Mouse (Mus musculus) limb, embryonic 13.5 days (tissue): ENCODE results near the gene Pop5. TPM values are rescaled to one million over a fixed set of nuclear protein-coding genes. Genes with fewer than 3 reads are reported as not detected.

ENCODE experiments used
- ATAC-seq: fragments of 200-750 bp; cut with Nextera tagmentation; 2 replicates; pipeline ENCODE4 v1.8.0; 2017; ENCODE audit warnings: low read depth, moderate number of reproducible peaks, moderate TSS enrichment; ENCODE audit not compliant: low FRiP score
- H3K27ac ChIP-seq: fragments of 300-500 bp; sonication (generic); 2 replicates; pipeline ENCODE4 v1.5.1; 2015; ENCODE audit warnings: inconsistent platforms, mild to moderate bottlenecking, moderate library complexity
- H3K27me3 ChIP-seq: fragments of 300-500 bp; sonication (generic); 2 replicates; pipeline ENCODE4 v1.6.1; 2015; ENCODE audit warnings: mild to moderate bottlenecking, inconsistent platforms
- H3K36me3 ChIP-seq: fragments of 300-500 bp; sonication (generic); 2 replicates; pipeline ENCODE4 v1.6.1; 2015; ENCODE audit warnings: inconsistent platforms, mild to moderate bottlenecking, moderate library complexity
- H3K4me1 ChIP-seq: fragments of 300-500 bp; sonication (generic); 2 replicates; pipeline ENCODE4 v1.6.1; 2015; ENCODE audit warnings: inconsistent platforms
- H3K4me2 ChIP-seq: fragments of 300-500 bp; sonication (generic); replicated peaks from 2 replicates; pipeline ENCODE4 v1.6.1; 2015; ENCODE audit warnings: inconsistent platforms, mild to moderate bottlenecking, moderate library complexity
- H3K4me3 ChIP-seq: fragments of 300-500 bp; sonication (generic); 2 replicates; pipeline ENCODE4 v1.5.1; 2015; ENCODE audit warnings: moderate library complexity, mild to moderate bottlenecking, inconsistent platforms
- H3K9ac ChIP-seq: fragments of 300-500 bp; sonication (generic); 2 replicates; pipeline ENCODE4 v1.6.1; 2015; ENCODE audit warnings: mild to moderate bottlenecking, inconsistent platforms
- H3K9me3 ChIP-seq: fragments of 300-500 bp; sonication (generic); 2 replicates; pipeline ENCODE4 v1.6.1; 2016; ENCODE audit warnings: inconsistent platforms
- WGBS: fragments of 180-500 bp; shearing (Covaris S2); methylation state at CpG from one replicate; pipeline ENCODE4 v1.1.7; 2015; 5-methylcytosine and 5-hydroxymethylcytosine counted together
- polyA plus RNA-seq: library from polyadenylated mRNA; unstranded; fragments of >200 nt; fragmentation: Nextera tagmentation; extraction: Ambion mirVana; gene quantifications from 2 replicates; pipeline ENCODE4 v1.2.1, GENCODE M21; 2015

Pop5 gene
- polyA plus RNA-seq, 1 experiment from 2014 or later = 93.9 TPM

DNA sequence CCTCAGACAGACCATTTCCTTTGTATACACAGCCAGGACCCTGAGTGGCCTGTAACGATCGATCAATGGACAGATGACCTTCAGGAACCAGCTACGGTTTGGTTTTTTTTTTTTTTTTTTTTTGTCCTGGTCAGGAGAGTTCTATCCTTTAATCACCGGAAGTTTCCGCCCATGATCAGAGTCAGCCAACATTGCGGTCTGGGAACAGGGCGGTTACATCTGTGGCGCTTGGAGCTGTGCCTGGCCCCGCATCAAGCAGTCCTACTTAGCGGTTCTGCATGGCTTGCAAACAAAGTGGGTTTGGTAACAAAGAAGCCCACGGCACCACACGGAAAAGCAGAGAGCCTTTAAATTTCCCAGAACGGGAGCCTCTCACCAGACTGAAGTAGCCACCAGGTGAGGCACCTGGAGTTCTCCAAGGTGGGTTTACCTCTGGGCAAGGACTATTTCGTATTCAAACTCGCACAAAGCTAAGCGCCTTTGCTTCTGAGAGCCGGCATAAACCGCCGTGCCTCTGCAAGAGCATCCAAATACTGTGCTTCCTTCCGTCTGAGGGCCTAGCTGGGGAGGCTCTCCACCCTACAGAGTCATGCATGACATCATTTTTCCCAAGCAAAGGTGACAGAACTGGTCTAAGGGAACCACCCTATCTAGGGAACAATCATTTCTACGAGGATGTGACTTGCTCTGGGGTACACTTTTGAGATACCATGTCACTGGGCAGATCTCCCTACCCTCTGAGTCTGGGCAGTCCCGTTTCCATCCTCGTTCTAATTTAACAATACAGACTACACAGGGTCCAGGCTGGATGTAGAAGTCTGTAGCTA, 31.7 kb upstream of the Pop5 start:
- ATAC-seq = 0 out of 2 replicates have a peak, but pooled peaks have one; percentile 32

DNA sequence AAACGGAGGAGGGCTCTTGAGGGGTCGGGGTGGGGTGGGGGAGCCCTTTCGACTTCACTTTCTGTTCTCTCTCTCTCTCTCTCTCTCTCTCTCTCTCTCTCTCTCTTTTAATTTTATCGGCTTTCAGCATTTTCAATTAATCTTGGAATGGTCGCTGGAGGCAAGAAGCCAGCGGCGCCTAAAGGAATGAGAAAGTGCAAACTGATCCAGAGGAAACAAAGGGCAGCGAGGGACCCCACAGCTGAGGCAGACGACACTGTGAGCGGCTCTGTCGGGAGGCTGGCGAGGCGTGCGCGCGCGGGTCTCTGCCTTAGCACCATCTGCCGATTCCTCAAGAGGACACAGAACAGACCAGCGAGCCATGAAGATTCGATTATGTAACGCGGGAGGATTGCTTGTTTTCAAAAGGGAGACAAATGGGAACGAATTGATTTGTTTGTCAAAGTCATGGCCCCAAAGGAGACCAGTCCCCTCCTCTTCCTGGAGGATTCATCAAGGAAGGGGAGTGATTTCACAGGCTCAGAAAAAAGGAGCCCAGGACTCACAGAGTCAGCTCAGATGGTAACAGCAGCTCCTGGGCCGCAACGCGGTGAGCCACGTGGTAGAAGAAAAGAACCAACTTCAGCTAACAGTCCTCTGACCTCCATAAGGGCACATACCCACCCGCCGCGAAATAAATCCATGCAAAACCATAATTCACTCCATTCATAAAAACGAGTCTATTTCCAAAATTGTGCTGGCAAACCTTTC, 30.9 kb upstream of the Pop5 start:
- Histone ChIP-seq H3K27me3 (peaks cover 18% of the 10 kb centered on the region; the same call in 1 of the 2 replicates), H3K27ac (no peak overlapping the region), H3K4me2 (peak overlapping the region; percentile 64), H3K9ac (peak overlapping the region; percentile 59), H3K4me1 (peaks cover 21% of the 10 kb centered on the region), H3K36me3 (no peaks in the 10 kb centered on the region), H3K9me3 (no peaks in the 10 kb centered on the region), H3K4me3 (peak overlapping the region; percentile 37)
- 0 out of 2 replicates have a peak, but pooled peaks have one; percentile 44 for ATAC-seq
- 4% methylated on average over 31 of the region's 31 CpGs for WGBS

More for the DNA sequence above, 31.7 kb upstream of the Pop5 start:
- H3K9me3 ChIP-seq = no peaks in the 10 kb centered on the region
- peaks cover 21% of the 10 kb centered on the region for H3K4me1 ChIP-seq
- peak overlapping the region; percentile 59 for H3K9ac ChIP-seq
- H3K27ac ChIP-seq = no peak overlapping the region
- H3K4me2 ChIP-seq = peak overlapping the region; percentile 64
- H3K4me3 ChIP-seq = peak overlapping the region; percentile 37
- 22% methylated on average over 23 of the region's 23 CpGs for WGBS
- peaks cover 18% of the 10 kb centered on the region; the same call in 1 of the 2 replicates for H3K27me3 ChIP-seq
- H3K36me3 ChIP-seq = no peaks in the 10 kb centered on the region

DNA sequence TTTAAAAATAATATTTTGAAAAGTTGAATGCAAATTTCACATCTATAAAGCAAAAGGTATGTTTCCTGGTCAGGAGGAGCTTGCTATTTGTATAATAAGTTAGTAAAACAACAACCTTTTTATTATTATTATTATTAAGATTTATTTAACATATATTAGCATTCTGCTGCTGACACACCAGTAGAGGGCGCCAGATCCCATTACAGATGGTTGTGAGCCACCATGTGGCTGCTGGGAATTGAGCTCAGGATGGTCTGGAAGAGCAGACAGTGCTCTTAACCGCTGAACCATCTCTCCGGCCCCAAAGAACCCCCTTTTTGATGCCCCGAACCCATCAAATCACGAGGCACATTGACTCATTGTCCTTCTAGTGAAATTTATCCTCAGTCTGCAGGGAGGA, 28.4 kb upstream of the Pop5 start:
- Histone ChIP-seq H3K27ac (no peak overlapping the region), H3K9ac (no peak overlapping the region), H3K4me1 (peaks cover 21% of the 10 kb centered on the region), H3K36me3 (no peaks in the 10 kb centered on the region), H3K4me3 (no peak overlapping the region), H3K4me2 (no peak overlapping the region), H3K9me3 (no peaks in the 10 kb centered on the region), H3K27me3 (peaks cover 18% of the 10 kb centered on the region; the same call in 1 of the 2 replicates)
- 58% methylated on average over 5 of the region's 5 CpGs for WGBS
- ATAC-seq = no peak

DNA sequence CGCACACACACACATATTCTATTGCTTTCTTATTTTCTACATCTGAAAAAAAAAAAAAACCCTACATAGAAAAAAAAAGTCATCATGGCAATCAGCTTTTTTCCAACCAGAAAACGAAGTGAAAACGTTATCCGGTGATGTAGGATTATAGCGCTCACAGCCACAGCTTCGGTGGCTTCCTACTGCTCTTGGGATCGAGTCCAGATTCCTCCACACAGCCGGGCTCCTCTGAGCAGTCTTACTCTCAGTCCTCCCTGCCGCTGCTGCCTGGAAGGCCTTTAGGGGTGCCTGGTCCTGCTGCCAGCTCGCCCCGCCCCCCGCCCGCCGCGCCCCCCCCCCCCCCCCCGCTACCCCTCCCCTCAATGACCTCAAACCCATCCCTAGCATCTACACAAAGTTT, 27.7 kb upstream of the Pop5 start:
- Histone ChIP-seq H3K4me3 (no peak overlapping the region), H3K36me3 (no peaks in the 10 kb centered on the region), H3K9me3 (no peaks in the 10 kb centered on the region), H3K4me1 (peaks cover 21% of the 10 kb centered on the region), H3K27ac (no peak overlapping the region), H3K27me3 (peaks cover 18% of the 10 kb centered on the region; the same call in 1 of the 2 replicates), H3K9ac (no peak overlapping the region), H3K4me2 (0 out of 2 replicates have a peak overlapping the region, but pooled peaks have one; percentile 9)
- WGBS = 9% methylated on average over 12 of the region's 16 CpGs
- ATAC-seq = no peak

DNA sequence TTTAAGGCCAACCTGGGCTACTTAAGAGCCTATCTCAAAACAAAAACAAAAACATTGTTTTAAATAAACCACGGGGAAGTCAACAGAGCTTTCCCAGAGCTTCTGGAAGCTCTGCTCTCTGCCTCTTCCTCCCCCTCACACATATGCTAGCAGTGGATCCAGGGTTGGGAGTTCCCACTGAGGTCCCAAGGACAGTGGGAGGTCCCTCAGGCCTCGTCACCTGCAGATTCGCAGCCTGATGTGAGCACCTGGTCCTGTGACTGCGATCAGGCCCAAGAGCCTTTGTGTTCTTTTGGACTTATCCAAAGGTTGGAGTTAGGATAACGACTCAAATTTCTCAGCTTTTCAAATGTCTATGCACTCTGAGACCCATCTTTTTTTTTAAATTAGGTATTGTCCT, 27.0 kb upstream of the Pop5 start:
- no peak for ATAC-seq
- Histone ChIP-seq H3K9me3 (no peaks in the 10 kb centered on the region), H3K9ac (no peak overlapping the region)

DNA sequence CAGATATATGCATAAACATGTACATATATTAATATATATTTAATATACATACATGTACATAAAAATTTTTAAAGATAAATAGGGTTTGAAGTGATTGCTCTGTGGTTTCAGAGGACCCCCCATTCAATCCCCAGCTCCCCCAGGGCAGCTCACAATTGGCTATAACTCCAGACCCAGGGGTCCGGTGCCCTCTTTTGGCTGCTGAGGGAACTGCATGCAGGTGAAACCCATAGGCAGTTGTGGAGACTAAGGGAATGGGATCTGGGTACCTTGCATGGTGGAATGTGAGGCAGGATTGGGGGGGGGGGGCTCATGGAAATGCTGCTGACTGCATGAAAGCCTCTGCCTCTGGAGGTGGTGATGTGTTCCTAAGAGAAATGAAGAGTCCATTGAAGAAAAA, 25.3 kb upstream of the Pop5 start:
- no peaks in the 10 kb centered on the region for H3K36me3 ChIP-seq
- no peak overlapping the region for H3K27ac ChIP-seq
- 11% methylated on average over 1 of the region's 1 CpGs for WGBS
- ATAC-seq = no peak
- peaks cover 9% of the 10 kb centered on the region for H3K4me1 ChIP-seq
- peaks cover 11% of the 10 kb centered on the region for H3K27me3 ChIP-seq
- H3K9me3 ChIP-seq = no peaks in the 10 kb centered on the region
- H3K4me2 ChIP-seq = no peak overlapping the region
- no peak overlapping the region for H3K9ac ChIP-seq
- no peak overlapping the region for H3K4me3 ChIP-seq

More for the DNA sequence above, 27.0 kb upstream of the Pop5 start:
- Histone ChIP-seq H3K27me3 (peaks cover 16% of the 10 kb centered on the region; the same call in 1 of the 2 replicates), H3K4me2 (no peak overlapping the region), H3K27ac (no peak overlapping the region), H3K36me3 (no peaks in the 10 kb centered on the region), H3K4me1 (peaks cover 21% of the 10 kb centered on the region), H3K4me3 (no peak overlapping the region)
- WGBS = 53% methylated on average over 5 of the region's 5 CpGs

DNA sequence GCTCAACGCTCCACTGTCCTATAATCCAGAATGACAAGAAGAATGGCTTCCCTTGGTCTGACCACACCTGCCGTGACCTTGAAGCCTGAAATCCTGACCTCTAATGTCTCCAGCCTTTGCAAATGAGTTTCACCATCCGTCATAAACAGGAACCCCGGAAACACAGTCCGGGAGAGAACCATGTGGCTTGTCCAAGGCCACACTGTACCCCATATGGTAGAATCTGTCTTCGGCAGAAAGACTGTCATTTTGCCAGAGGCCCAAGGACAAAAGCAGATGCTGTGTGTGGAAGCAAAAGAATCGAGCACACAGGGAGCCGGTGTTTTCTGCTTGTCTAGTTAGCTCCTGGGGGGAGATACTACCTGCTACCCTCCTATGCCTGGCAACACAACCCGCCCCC, 23.2 kb upstream of the Pop5 start:
- H3K9ac ChIP-seq = no peak overlapping the region
- WGBS = 81% methylated on average over 9 of the region's 9 CpGs
- ATAC-seq = no peak
- no peaks in the 10 kb centered on the region for H3K9me3 ChIP-seq
- peaks cover 17% of the 10 kb centered on the region; the same call in 1 of the 2 replicates for H3K27me3 ChIP-seq
- H3K4me2 ChIP-seq = no peak overlapping the region
- peaks cover 15% of the 10 kb centered on the region for H3K4me1 ChIP-seq
- no peak overlapping the region for H3K27ac ChIP-seq
- H3K4me3 ChIP-seq = no peak overlapping the region
- H3K36me3 ChIP-seq = no peaks in the 10 kb centered on the region

DNA sequence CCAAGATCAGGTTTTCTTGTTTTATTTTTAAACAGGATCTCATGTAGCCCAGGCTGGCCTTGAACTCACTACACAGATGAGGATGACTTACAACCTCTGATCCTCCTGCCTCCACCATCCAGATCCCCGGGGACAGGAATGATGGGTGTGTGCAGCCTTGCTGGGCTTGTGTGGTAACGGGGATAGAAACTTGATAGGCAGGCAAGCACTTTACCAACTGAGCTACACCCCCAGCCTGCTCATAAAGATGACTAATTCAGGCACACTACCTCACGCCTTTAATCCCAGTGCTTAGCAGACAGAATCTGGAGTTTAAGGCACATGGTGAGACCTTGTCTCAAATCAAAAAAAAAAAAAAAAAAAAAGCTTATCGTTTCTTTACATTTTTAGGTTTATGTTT, 22.8 kb upstream of the Pop5 start:
- Histone ChIP-seq H3K9ac (no peak overlapping the region), H3K27me3 (peaks cover 17% of the 10 kb centered on the region; the same call in 1 of the 2 replicates), H3K4me3 (no peak overlapping the region), H3K4me1 (peaks cover 15% of the 10 kb centered on the region), H3K9me3 (no peaks in the 10 kb centered on the region), H3K4me2 (no peak overlapping the region), H3K36me3 (no peaks in the 10 kb centered on the region), H3K27ac (no peak overlapping the region)
- no peak for ATAC-seq
- WGBS = 43% methylated on average over 4 of the region's 4 CpGs

DNA sequence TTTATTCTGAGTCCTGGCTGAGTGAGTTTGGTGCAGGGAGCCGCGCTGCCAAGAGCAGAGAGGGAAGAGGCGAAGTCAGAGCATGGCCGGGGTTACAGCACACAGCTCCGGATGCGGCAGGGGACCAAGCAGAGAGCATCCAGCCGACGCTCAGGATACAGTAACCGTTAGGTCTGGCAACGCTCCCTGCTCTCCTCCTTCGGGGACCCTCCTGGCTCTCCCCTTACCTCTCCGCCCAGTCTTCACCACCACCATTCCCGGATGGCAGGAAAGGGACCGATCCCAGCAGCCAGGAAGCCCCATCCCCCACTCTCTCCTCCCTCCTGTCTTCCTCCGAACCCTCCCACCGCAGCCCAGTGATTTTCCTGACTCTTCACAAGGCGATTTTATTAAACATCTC, 20.8 kb upstream of the Pop5 start:
- Histone ChIP-seq H3K27me3 (peaks cover 17% of the 10 kb centered on the region; the same call in 1 of the 2 replicates), H3K4me3 (peak overlapping the region; percentile 48), H3K36me3 (no peaks in the 10 kb centered on the region), H3K27ac (no peak overlapping the region), H3K4me1 (peaks cover 10% of the 10 kb centered on the region), H3K9me3 (no peaks in the 10 kb centered on the region), H3K9ac (peak overlapping the region; percentile 64), H3K4me2 (peak overlapping the region; percentile 69)
- under 1% methylated on average over 17 of the region's 17 CpGs for WGBS
- ATAC-seq = peak; percentile 69

DNA sequence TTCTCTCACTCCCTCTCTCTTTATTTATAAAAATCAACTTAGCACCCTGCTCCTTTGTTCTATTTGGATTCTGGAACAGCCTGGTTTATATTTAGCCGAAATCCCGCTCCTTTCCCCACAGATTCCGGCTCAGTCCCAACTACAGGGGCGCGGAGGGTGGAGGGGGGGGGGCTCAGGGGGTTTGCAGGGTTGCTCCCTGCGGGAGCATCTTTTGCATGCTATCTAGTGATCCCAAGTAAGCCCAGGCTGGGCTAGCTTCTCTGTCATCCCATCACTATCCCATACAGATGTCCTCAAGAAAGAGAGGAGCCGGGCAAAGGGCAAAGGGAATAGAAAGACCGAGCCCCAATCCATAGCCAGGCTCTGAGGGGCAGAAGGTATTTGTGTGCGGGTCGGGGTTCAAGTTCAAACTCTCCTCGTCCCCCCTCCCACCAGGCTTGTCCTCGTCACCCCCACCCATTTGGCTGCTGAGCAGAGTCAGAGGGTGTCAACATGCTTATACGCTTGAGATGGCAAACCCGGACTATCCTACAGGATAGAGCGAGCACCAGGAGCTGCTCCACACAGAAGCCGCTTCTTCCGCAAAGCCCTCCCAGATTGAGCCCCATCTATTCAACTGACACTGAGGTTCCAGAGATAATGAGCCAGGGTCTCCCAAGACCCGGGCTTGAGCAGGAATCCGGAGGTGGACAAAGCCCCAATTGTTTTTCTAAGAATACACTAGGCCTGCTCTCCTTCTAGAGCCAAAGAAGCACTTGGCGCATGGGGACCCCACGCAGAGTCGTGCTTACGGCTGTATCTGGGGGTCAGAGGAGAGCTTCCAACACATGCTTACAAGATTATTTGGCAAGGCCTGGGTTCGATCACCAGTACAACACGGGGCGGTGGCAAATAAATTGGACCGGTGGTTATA, 20.1 kb upstream of the Pop5 start:
- H3K4me2 ChIP-seq = peak overlapping the region; percentile 69
- ATAC-seq = peak; percentile 17; the same call in 1 of the 2 replicates
- 24% methylated on average over 27 of the region's 27 CpGs for WGBS

DNA sequence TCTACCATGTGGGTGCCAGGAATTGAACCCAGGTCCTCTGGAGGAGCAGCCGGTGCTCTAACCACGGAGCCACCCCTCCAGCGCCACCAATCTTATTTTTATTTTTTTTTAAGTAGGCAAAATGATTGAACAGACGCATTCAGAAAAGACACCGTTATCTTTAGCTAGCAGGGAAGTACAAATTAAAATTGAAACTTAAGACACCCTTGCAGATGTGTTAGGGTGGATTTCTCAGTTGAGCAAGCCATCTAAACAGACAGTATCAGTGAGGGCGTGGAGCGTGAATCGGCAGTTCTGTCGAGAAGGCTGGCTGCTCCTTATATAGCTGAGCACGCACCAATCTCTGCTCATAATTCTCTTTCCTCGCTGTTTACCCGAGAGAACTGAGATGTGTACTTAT, 17.6 kb upstream of the Pop5 start:
- Histone ChIP-seq H3K4me2 (no peak overlapping the region), H3K4me1 (peaks cover 18% of the 10 kb centered on the region), H3K9ac (no peak overlapping the region), H3K4me3 (no peak overlapping the region), H3K27ac (no peak overlapping the region), H3K27me3 (peaks cover 17% of the 10 kb centered on the region; the same call in 1 of the 2 replicates), H3K36me3 (no peaks in the 10 kb centered on the region), H3K9me3 (no peaks in the 10 kb centered on the region)
- WGBS = 91% methylated on average over 12 of the region's 12 CpGs
- no peak for ATAC-seq

More for the DNA sequence above, 20.1 kb upstream of the Pop5 start:
- Histone ChIP-seq H3K4me3 (peak overlapping the region; percentile 48), H3K27ac (no peak overlapping the region), H3K4me1 (peaks cover 10% of the 10 kb centered on the region), H3K36me3 (no peaks in the 10 kb centered on the region), H3K9me3 (no peaks in the 10 kb centered on the region), H3K9ac (peak overlapping the region; percentile 64), H3K27me3 (peaks cover 17% of the 10 kb centered on the region; the same call in 1 of the 2 replicates)
